Mouse (Mus musculus): ENCODE data around the gene Podxl2. TPM values are rescaled to one million over a fixed set of nuclear protein-coding genes. Genes with fewer than 3 reads are reported as not detected.

The Podxl2 gene
- total RNA-seq, 2 experiments from 2014 or later = 173 to 180 TPM

GRCm38 (mm10) chr6:88854509-88854908 lies 20.3 kb downstream of the Podxl2 start:
- DNase-seq (ENCODE audit: low spot score in 2 of 2) = no peak
- intact Hi-C loops (cut with DNase I) = loop anchor here (2.0 kb wide), 1 partner anchor 306 kb away; no protein-coding TSS in a partner anchor

DNA sequence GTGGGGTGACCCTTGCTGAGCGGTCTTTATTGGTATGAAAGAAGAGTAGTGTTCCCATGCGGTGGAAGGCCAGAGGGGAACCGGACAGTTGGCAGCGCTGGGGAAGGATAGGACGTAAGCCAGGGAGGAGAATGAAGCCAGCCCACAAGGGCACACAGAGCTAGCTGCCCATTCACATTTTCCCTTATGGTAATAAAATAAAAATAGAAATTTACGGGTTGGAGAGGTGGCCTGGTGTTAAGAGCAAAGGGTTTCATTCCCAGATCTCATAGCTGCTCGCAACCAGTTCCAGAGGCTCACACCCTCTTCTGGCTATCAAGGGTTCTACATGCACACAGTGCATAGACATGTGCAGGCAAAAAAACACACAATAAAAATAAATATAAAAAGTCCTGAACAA lies 24.8 kb downstream of the Podxl2 start:
- intact Hi-C loops (cut with DNase I) = no loop called here
- DNase-seq (ENCODE audit: low spot score in 2 of 2) = no peak

DNA sequence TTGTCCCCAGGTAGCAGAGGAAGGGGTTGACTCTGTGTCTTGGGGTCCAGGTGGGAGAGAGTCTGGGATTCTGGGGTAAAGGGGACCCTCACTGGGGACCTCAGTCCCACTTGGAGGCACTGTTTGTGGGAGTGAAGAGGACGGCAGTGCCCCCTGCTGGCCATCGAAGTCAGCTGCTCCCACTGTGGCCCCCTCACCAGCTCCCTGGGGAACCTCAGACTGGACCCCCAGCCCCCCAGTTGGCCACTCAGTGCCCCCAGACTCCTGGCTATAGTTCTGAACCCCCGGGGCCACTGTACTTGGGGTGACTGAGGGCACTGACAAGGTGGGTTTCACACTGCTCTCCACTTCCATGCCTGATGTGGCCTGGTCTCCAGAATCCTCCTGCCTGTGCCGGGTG lies 25.6 kb downstream of the Podxl2 start:
- no peak for DNase-seq (ENCODE audit: low spot score in 2 of 2)
- intact Hi-C loops (cut with DNase I) = no loop called here

DNA sequence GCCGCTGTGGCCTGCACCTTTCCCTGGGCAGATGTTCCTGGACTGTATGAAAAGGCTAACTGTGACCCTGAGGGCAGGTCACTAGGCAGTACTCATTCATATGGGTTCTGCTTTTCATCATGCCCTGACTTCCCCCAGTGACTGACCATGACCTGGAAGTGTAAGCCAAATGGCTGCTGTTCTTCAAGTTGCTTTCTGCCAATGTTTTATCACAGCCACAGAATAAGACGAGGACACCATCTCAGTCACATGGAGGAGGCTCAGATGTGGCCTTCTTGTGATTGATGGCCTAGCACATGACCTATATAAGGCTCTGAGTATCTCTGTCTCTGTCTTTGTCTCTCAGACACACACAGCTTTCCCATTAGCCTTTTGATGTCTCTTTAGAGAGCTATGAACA lies 27.3 kb downstream of the Podxl2 start:
- intact Hi-C loops (cut with DNase I) = no loop called here
- DNase-seq (ENCODE audit: low spot score in 2 of 2) = no peak

GRCm38 (mm10) chr6:88844901-88845565 lies 29.8 kb downstream of the Podxl2 start:
- intact Hi-C loops (cut with DNase I) = no loop called here
- no peak for DNase-seq (ENCODE audit: low spot score in 2 of 2)

- intact Hi-C loops (cut with DNase I) = no loop called here
- DNase-seq (ENCODE audit: low spot score in 2 of 2) = no peak
Measured at GRCm38 (mm10) chr6:88843781-88844725, 30.8 kb downstream of the Podxl2 start.

GRCm38 (mm10) chr6:88843241-88843640 lies 31.6 kb downstream of the Podxl2 start:
- DNase-seq (ENCODE audit: low spot score in 2 of 2) = no peak
- intact Hi-C loops (cut with DNase I) = no loop called here

DNA sequence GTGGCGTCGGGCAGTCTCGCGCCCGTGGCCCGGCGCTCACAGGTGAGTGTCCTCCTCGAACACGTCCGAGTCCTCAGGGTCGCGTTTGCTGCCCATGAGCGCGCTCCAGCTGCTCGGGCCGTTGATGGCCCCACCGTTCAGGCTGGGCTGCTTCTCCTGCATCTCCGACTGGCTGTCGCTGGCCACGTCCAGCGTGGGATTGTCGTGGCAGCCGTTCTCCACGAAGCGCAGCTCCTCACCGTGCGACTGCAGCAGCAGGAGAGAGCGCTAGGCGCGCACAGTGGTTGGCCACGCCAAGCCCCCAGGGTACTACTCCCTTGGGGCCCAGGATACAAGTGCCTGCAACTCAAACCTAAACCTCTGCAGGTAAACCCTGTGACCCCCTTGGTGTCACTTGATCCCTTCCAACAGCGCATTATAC lies 32.1 kb downstream of the Podxl2 start:
- intact Hi-C loops (cut with DNase I) = loop anchor here (1.0 kb wide), 1 partner anchor 323 kb away; no protein-coding TSS in a partner anchor
- DNase-seq (ENCODE audit: low spot score in 2 of 2) = peak; percentile 66 to 68

DNA sequence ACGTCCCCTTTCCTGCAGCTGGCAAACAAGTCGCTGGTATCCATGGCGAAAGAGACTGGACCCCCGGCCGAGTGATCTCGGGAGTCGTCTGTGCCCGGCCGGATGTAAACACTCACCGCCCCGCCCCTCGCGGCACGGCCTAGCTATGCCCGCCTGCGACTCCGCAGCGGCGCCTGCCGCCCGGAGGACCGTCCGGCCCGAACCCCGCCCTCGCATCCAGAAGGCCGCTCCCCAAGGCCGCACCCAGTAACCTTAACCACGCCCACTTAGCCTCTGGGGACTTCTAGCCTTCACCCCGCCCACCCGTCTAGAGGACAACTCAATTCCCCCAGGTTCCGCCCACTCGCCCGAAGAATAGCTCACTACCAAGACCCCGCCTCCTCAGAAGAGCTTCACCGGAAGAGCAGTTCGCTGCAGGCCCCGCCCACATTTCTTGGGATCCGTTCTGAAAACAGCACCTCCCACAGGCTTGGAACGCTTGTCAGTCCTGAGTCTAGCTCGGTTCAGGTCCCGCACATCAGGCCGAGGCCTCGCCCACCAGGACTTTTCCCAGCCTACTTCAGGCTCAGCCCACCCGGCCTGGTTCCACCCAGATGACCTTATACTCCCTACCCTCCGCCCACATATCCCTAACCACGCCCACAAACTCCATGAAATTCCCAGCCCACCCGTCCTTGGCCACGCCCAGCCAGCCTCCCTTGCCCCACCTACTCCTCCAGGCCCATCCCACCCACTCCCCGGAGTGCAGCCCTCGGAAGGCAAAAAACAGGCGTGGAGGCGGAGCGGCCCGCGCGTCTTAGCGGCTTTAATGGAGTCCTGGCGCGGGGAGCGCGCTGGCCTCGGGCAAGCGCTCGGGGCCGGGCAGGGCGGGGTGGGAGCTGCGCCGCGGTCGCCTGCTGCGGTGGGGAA lies 32.8 kb downstream of the Podxl2 start, which contains the start of gene Abtb1:
TSS of gene Abtb1 (minus strand) at position 204 of the 909 bp plus-strand sequence.
- peak; percentile 98 to 99 for DNase-seq (ENCODE audit: low spot score in 2 of 2)
- intact Hi-C loops (cut with DNase I) = loop anchor here (1.0 kb wide), 1 partner anchor 323 kb away; no protein-coding TSS in a partner anchor

- DNase-seq (ENCODE audit: low spot score in 2 of 2) = no peak
- intact Hi-C loops (cut with DNase I) = no loop called here
Measured at GRCm38 (mm10) chr6:88841514-88841780, 33.4 kb downstream of the Podxl2 start.

- intact Hi-C loops (cut with DNase I) = no loop called here
- DNase-seq (ENCODE audit: low spot score in 2 of 2) = no peak
Measured at GRCm38 (mm10) chr6:88840791-88841513, 33.9 kb downstream of the Podxl2 start.

GRCm38 (mm10) chr6:88840211-88840610 lies 34.6 kb downstream of the Podxl2 start:
- intact Hi-C loops (cut with DNase I) = no loop called here
- DNase-seq (ENCODE audit: low spot score in 2 of 2) = no peak

DNA sequence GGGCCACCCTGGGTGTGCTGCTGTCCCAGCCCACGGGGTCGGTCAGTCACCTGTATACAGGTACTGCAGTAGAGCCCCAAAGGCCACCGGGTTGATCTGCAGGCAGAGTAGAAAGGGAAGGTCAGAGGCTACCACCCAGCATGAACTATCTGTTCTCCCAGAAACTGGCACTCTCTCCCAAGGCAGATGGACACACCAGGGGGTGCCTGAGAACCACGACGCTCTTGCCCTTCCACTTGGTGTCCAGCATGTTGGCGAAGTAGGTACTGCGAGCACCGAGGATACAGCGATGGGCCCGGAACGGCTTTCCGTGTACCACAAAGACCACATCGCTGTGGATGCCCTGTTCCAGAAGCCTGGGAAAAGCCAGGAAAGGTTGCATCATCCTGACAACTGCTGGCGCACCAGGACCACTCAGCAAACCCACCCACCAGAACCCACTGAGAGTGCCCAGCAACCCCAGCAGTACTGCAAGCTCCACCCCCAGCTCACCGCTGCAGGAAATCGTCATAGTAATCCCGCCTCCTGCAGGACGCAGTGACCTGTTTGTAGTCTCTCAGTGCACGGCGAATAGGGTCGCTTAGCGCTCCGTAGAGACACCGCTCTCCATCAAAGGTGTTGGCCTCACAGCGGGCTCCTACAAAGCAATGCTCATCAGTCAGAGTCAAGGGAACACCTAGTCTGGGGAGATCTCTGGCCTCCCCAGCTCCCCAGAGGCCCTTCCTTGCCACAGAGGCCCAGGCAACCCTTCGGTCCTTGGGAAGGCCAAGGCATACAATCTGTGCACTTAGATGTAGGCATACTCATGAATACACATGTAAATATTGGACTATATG lies 35.5 kb downstream of the Podxl2 start:
- DNase-seq (ENCODE audit: low spot score in 2 of 2) = no peak
- intact Hi-C loops (cut with DNase I) = no loop called here

DNA sequence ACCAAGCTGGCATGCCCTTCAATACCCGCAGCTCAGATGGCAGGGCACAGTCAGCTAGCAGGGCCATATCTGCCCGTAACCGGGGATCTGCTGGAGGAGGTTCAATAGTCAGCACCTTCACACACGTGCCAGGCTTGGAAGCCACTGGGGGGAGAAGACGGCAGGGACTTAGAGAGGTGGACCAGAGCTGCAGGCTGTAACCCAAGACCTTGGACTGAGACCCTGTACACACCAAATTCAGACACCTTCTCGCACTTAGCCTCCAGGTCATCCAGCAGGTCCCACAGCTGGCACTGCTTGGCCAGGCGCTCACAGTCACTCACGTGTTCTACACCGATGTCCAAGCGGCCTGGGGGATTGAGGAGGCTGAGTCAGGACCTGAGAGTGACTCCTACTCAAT lies 36.2 kb downstream of the Podxl2 start:
- intact Hi-C loops (cut with DNase I) = no loop called here
- DNase-seq (ENCODE audit: low spot score in 2 of 2) = no peak

- DNase-seq (ENCODE audit: low spot score in 2 of 2) = no peak
- intact Hi-C loops (cut with DNase I) = no loop called here
Measured at GRCm38 (mm10) chr6:88837999-88838398, 36.8 kb downstream of the Podxl2 start.

GRCm38 (mm10) chr6:88836178-88836819 lies 38.5 kb downstream of the Podxl2 start:
- DNase-seq (ENCODE audit: low spot score in 2 of 2) = no peak
- intact Hi-C loops (cut with DNase I) = no loop called here

- no peak for DNase-seq (ENCODE audit: low spot score in 2 of 2)
- intact Hi-C loops (cut with DNase I) = no loop called here
Measured at GRCm38 (mm10) chr6:88835047-88835446, 39.8 kb downstream of the Podxl2 start.

Measured in left cerebral cortex, postnatal 25 days (tissue).